Mouse (Mus musculus): ENCODE measurements around the gene Rcc1l.

GRCm38 (mm10) chr5:134123846-134124245, 52.7 kb downstream of the Rcc1l start:
- TF ChIP-seq GATA1 (IDR thresholded peaks at IDR 0.05; ENCODE audit: borderline replicate concordance, low read length) (no peak), FLI1 (IDR thresholded peaks at IDR 0.05; ENCODE audit: low read length) (no peak)

All from megakaryocyte, embryonic 14.5 days (primary cell).